Mouse (Mus musculus): Measurements from ENCODE around the gene Sft2d1. TPM values are rescaled to one million over a fixed set of nuclear protein-coding genes. Genes with fewer than 3 reads are reported as not detected.

Sft2d1 gene
- polyA plus RNA-seq, 1 experiment: 56.3 TPM

- TF ChIP-seq CTCF (IDR thresholded peaks at IDR 0.05; ENCODE audit: borderline replicate concordance, insufficient read depth, low read length): no peak
- peak; percentile 92 for TF ChIP-seq POLR2A (IDR thresholded peaks at IDR 0.05; ENCODE audit: low read depth, low read length)
- Histone ChIP-seq H3K27ac (ENCODE audit: insufficient read depth, low read length) (peak overlapping the region; percentile 39), H3K4me3 (ENCODE audit: insufficient read depth, low read length) (peak overlapping the region; percentile 81), H3K4me1 (ENCODE audit: control insufficient read depth, insufficient read depth, low read length) (no peaks in the 10 kb centered on the region)
Measured at GRCm38 (mm10) chr17:8283526-8284253, 27.2 kb upstream of the Sft2d1 start.

- TF ChIP-seq CTCF (IDR thresholded peaks at IDR 0.05; ENCODE audit: borderline replicate concordance, insufficient read depth, low read length): no peak
- no peak for TF ChIP-seq POLR2A (IDR thresholded peaks at IDR 0.05; ENCODE audit: low read depth, low read length)
- no peak overlapping the region for H3K27ac ChIP-seq (ENCODE audit: insufficient read depth, low read length)
Measured at GRCm38 (mm10) chr17:8284254-8284661, 26.6 kb upstream of the Sft2d1 start.

GRCm38 (mm10) chr17:8285056-8285455 lies 25.8 kb upstream of the Sft2d1 start:
- Histone ChIP-seq H3K27ac (ENCODE audit: insufficient read depth, low read length) (no peak overlapping the region), H3K4me3 (ENCODE audit: insufficient read depth, low read length) (0 out of 2 replicates have a peak overlapping the region, but pooled peaks have one; percentile 18), H3K4me1 (ENCODE audit: control insufficient read depth, insufficient read depth, low read length) (no peaks in the 10 kb centered on the region)
- TF ChIP-seq CTCF (IDR thresholded peaks at IDR 0.05; ENCODE audit: borderline replicate concordance, insufficient read depth, low read length): no peak
- TF ChIP-seq POLR2A (IDR thresholded peaks at IDR 0.05; ENCODE audit: low read depth, low read length): no peak

More at GRCm38 (mm10) chr17:8284254-8284661, 26.6 kb upstream of the Sft2d1 start:
- Histone ChIP-seq H3K4me3 (ENCODE audit: insufficient read depth, low read length) (peak overlapping the region; percentile 81), H3K4me1 (ENCODE audit: control insufficient read depth, insufficient read depth, low read length) (no peaks in the 10 kb centered on the region)

- Histone ChIP-seq H3K4me3 (ENCODE audit: insufficient read depth, low read length) (no peak overlapping the region), H3K27ac (ENCODE audit: insufficient read depth, low read length) (no peak overlapping the region), H3K4me1 (ENCODE audit: control insufficient read depth, insufficient read depth, low read length) (no peaks in the 10 kb centered on the region)
- TF ChIP-seq POLR2A (IDR thresholded peaks at IDR 0.05; ENCODE audit: low read depth, low read length) (no peak), CTCF (IDR thresholded peaks at IDR 0.05; ENCODE audit: borderline replicate concordance, insufficient read depth, low read length) (no peak)
Measured at GRCm38 (mm10) chr17:8286987-8287386, 23.9 kb upstream of the Sft2d1 start.

GRCm38 (mm10) chr17:8289993-8290679 lies 20.8 kb upstream of the Sft2d1 start:
- H3K27ac ChIP-seq (ENCODE audit: insufficient read depth, low read length): no peak overlapping the region
- no peak for TF ChIP-seq POLR2A (IDR thresholded peaks at IDR 0.05; ENCODE audit: low read depth, low read length)
- no peak for TF ChIP-seq CTCF (IDR thresholded peaks at IDR 0.05; ENCODE audit: borderline replicate concordance, insufficient read depth, low read length)
- H3K4me3 ChIP-seq (ENCODE audit: insufficient read depth, low read length): no peak overlapping the region
- no peaks in the 10 kb centered on the region for H3K4me1 ChIP-seq (ENCODE audit: control insufficient read depth, insufficient read depth, low read length)

GRCm38 (mm10) chr17:8290736-8291135 lies 20.2 kb upstream of the Sft2d1 start:
- no peak overlapping the region for H3K27ac ChIP-seq (ENCODE audit: insufficient read depth, low read length)
- no peaks in the 10 kb centered on the region for H3K4me1 ChIP-seq (ENCODE audit: control insufficient read depth, insufficient read depth, low read length)
- H3K4me3 ChIP-seq (ENCODE audit: insufficient read depth, low read length): no peak overlapping the region
- no peak for TF ChIP-seq CTCF (IDR thresholded peaks at IDR 0.05; ENCODE audit: borderline replicate concordance, insufficient read depth, low read length)
- no peak for TF ChIP-seq POLR2A (IDR thresholded peaks at IDR 0.05; ENCODE audit: low read depth, low read length)

- Histone ChIP-seq H3K4me3 (ENCODE audit: insufficient read depth, low read length) (no peak overlapping the region), H3K27ac (ENCODE audit: insufficient read depth, low read length) (no peak overlapping the region), H3K4me1 (ENCODE audit: control insufficient read depth, insufficient read depth, low read length) (no peaks in the 10 kb centered on the region)
- TF ChIP-seq POLR2A (IDR thresholded peaks at IDR 0.05; ENCODE audit: low read depth, low read length) (no peak), CTCF (IDR thresholded peaks at IDR 0.05; ENCODE audit: borderline replicate concordance, insufficient read depth, low read length) (no peak)
Measured at GRCm38 (mm10) chr17:8295825-8296224, 15.1 kb upstream of the Sft2d1 start.

GRCm38 (mm10) chr17:8296313-8296844 lies 14.5 kb upstream of the Sft2d1 start:
- Histone ChIP-seq H3K4me3 (ENCODE audit: insufficient read depth, low read length) (no peak overlapping the region), H3K4me1 (ENCODE audit: control insufficient read depth, insufficient read depth, low read length) (no peaks in the 10 kb centered on the region), H3K27ac (ENCODE audit: insufficient read depth, low read length) (no peak overlapping the region)
- TF ChIP-seq POLR2A (IDR thresholded peaks at IDR 0.05; ENCODE audit: low read depth, low read length) (no peak), CTCF (IDR thresholded peaks at IDR 0.05; ENCODE audit: borderline replicate concordance, insufficient read depth, low read length) (no peak)

- TF ChIP-seq POLR2A (IDR thresholded peaks at IDR 0.05; ENCODE audit: low read depth, low read length) (no peak), CTCF (IDR thresholded peaks at IDR 0.05; ENCODE audit: borderline replicate concordance, insufficient read depth, low read length) (no peak)
- no peaks in the 10 kb centered on the region for H3K4me1 ChIP-seq (ENCODE audit: control insufficient read depth, insufficient read depth, low read length)
Measured at GRCm38 (mm10) chr17:8297746-8298145, 13.2 kb upstream of the Sft2d1 start.

GRCm38 (mm10) chr17:8298281-8298680 lies 12.6 kb upstream of the Sft2d1 start:
- Histone ChIP-seq H3K4me1 (ENCODE audit: control insufficient read depth, insufficient read depth, low read length) (no peaks in the 10 kb centered on the region), H3K4me3 (ENCODE audit: insufficient read depth, low read length) (no peak overlapping the region), H3K27ac (ENCODE audit: insufficient read depth, low read length) (no peak overlapping the region)
- no peak for TF ChIP-seq POLR2A (IDR thresholded peaks at IDR 0.05; ENCODE audit: low read depth, low read length)

More at GRCm38 (mm10) chr17:8297746-8298145, 13.2 kb upstream of the Sft2d1 start:
- no peak overlapping the region for H3K4me3 ChIP-seq (ENCODE audit: insufficient read depth, low read length)
- H3K27ac ChIP-seq (ENCODE audit: insufficient read depth, low read length): no peak overlapping the region
